Mouse (Mus musculus): ENCODE measurements around the gene Tmcc2.

Gene Tmcc2

DNA sequence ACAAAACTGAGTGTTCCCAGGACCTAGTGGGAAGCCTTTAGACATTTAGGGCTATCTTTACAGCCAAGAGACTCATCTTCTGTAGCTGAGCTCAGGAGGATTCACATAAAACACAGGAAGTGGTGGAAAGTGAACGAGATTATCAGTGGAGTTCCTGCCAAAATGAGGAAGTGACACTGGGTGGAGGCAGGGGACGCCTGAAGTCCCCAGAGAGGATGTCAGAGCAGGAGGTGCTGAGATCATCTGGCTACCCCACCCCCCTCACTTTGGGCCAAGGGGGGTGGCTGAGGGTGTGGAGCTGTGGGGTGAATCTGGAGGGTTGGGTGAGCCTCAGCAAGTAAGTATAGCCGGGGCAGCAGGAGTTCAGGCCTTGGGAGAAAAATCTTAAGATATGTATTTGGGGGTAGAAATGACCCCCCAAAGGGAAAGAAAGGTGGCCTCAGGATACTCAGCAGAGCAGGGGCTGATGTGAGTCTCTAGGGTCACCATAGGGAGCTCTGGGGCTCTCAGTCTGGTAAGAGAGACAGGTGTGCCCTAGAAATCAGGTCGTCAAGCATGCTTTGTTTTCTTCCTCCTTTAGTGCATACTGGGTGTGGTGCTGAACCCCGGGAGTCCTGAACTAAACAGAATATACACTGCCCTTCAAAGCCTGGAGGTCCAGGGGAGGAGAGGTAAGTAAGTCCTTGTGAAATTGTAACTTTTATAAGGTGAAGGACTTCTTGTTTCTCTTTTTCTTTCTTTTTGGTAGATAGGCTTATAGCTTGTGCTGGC is 49.2 kb downstream of the Tmcc2 start:
- peak; percentile 87 to 93 for DNase-seq (ENCODE audit: low spot score in 2 of 2)

DNA sequence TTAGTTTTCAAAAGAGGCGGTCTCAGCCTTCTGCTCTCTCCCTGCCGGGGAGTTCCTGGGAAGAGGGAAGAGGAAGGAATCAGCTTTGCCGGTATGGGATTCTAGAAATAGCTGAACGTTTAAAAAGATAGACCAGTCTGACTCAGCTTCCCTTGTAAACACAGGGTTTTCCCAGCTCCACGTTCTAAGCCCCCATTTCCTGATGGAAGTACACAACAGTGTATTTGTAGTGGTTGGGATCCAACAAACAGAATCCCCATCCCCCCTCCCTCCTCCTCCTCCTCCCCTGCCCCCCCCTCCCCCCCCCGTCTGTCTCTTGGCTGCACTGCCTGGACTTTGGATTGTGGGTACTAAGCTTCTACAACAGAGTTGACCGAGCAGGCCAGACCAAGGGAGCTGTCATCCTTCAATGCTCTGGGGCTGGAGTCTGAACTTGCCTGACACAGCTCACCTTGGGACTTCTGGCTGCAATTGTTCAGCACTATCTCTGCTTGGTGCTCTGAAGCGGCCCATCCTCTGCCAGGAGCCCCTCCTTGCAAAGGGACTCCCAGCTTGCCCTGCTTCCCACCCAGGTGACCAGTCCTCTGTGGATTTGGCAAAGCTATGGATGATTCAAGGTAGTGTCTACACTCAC is 52.9 kb downstream of the Tmcc2 start:
- DNase-seq (ENCODE audit: low spot score in 2 of 2): peak in 1 of 2 experiments; percentile 73

DNA sequence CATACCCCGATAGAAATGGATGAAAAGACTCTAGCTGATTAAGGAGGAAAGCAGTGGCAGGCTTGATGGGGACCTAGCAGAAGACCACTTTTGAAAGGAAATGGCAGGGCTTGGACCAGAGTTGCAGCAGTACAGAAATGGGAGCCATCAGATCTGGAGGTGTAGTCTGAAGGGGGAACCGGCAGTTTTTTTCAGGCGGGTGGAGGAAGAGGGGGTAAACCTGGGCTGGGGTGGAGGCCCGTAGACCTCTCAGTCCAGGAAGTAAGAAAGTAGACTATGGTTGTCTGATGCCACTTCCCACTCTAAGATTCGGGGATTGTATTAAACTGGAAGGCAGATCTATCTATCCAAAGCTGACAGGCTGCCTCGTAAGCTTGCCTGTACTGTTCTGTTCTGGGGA is 54.2 kb downstream of the Tmcc2 start:
- DNase-seq (ENCODE audit: low spot score in 2 of 2): no peak

DNA sequence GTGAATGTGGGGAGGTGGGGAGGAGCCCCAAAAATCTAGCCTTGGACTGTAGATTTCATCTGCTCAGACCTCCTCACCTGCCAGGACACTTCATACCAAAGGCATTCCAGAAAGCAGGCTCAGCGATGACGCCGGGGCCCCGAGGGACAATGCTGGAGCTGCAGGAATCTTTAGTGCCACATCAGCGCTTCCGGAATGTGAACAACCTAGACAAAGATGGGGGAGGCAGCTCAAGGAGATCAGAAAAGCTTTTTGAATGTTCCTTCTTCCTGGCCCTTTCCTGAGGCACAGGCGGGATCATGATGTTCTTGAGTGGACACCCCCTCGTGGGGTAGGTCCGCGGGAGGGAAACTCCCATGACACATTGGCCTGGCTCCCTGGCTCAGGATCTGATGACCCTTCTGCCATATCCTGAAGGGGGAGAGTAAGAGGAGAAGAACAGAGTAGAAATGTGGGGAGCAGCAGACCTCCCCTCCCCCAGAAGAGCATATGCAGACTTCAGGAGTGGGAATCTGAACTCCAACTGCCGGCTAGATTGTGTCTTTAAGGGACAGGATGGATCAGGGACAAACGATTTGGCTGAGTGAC is 55.6 kb downstream of the Tmcc2 start:
- peak; percentile 55 to 76 for DNase-seq (ENCODE audit: low spot score in 2 of 2)

DNA sequence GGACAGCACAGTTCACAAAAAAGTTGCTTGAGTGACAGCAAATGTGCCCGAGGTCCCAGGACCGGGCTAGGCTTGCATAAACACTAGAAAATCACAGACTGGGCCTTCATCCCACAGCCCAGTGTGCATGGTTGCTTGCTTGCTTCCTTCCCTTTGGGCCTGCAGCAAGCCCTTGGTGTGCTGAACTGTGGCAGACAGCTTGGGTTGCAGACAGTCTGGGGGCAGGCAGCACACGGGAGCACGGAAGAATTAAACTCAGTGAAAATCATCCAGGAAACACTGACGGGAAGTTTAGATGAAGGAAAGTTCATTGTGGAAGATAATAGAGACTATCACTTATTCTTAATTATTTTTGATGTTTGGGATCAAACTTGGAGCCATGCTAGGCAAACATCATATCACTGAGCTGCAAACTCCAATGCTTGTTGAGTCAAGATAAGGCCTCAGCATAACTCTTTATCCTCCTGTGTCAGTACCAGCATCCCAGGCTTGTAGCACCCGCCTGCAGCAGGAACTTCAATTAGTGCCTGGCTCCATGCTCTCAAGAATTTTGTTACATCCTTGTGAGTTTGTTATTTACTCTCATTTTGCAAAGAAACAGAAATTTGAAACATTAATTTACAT is 56.8 kb downstream of the Tmcc2 start:
- DNase-seq (ENCODE audit: low spot score in 2 of 2): no peak

DNA sequence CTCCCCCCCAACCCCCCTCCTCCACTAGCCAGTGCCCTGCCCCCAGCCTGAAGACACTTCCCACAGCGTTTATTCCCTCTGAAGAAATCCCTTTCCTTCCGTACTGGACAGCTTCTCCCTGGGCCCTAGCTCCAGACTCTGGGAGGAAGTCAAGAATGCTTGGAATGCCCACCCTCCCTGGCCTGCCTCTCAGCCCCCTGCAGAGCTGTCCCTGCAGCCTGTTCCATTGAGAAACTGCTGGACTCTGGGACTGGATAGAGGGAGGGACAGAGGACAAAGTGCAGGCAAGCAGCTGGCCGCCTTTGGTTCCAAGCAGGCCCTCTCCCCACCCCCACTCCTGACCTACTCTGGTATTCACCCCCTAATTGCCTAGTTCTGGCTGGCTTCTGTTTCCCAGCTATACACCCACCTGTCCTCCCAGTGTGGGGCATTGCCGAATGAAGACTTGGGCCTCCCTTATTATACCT is 57.4 kb downstream of the Tmcc2 start:
- DNase-seq (ENCODE audit: low spot score in 2 of 2): peak; percentile 77 to 85

DNA sequence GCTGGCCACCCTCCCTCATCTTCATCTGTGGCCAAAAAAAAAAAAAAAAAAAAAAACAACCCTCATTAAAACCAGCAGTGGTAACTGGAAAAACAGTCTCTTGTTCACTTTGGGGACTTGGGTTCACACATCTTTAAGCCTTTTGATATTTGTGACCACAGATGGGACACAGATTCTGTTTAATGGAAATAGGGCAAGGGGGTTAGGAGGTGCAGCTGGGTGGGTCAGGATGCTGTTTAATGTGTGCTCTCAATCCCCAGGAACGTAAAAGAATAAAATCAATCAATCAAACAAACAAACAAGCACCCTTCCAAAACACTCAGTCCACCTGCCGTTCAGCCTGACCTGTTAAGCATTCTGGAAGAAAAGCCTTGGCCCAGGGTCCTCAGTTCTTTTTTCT is 57.9 kb downstream of the Tmcc2 start:
- no peak for DNase-seq (ENCODE audit: low spot score in 2 of 2)

DNA sequence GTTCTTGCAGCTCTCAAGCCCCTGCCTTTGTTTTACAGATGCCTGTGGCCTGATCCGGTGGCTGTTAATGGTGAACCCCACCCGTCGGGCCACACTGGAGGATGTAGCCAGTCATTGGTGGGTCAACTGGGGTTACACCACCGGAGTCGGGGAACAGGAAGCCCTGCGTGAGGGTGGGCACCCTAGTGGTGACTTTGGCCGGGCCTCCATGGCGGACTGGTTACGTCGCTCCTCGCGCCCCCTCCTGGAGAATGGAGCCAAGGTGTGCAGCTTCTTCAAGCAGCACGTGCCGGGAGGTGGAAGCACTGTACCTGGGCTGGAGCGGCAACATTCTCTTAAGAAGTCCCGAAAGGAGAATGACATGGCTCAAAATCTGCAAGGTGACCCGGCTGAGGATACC is 59.8 kb downstream of the Tmcc2 start:
- no peak for DNase-seq (ENCODE audit: low spot score in 2 of 2)

DNA sequence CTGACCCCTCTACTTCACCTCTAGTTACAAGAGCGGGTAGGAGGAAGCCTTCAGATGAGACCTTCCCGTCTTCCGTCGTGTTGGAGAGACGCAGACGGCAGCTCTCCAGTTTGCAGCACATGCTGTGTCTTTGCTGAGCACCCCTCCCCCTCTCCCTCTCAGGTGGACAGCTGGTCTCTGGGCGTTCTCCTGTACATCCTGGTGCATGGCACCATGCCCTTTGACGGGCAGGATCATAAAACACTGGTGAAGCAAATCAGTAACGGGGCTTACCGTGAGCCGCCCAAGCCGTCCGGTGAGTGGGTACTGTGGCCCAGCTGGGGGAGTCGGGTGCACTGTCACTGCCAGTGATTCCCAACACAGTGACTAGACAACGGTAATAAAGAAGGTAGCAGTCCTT is 60.7 kb downstream of the Tmcc2 start:
- DNase-seq (ENCODE audit: low spot score in 2 of 2): no peak

DNA sequence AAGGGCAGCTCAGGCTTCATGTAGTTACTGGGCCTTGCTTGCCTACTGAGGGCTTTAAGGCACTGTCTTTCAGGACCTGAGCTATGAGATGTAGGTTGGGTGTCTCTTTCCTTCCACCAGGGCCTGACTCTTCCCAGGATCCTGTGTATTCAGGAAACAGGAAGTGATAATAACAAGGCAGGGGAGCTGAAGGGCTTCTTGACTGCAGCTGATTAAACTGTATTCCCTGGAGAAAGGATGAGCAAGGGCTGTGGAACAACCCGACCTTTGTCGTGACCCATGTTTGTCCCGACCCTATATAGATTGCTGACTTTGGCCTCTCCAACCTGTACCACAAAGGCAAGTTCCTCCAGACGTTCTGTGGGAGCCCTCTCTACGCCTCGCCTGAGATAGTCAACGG is 61.4 kb downstream of the Tmcc2 start:
- DNase-seq (ENCODE audit: low spot score in 2 of 2): no peak

DNA sequence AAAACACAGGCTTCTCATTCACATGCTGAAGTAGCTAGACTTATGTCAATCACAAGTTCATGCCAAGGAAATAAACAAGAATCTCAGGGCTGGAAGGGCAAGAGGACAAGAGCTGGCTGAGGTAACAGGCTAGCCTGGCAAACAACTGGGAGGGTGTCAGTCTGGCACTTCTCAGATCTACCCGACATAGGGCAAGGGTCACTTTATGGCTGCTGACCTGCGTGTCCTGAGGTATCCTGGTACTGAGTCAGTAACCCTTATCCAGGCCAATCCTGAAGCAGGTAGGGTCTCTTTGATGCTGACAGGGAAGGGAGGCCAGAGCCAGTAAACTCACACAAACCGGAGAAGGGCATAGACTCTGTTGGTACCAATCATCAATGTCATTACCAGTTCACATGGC is 62.5 kb downstream of the Tmcc2 start:
- DNase-seq (ENCODE audit: low spot score in 2 of 2): no peak

DNA sequence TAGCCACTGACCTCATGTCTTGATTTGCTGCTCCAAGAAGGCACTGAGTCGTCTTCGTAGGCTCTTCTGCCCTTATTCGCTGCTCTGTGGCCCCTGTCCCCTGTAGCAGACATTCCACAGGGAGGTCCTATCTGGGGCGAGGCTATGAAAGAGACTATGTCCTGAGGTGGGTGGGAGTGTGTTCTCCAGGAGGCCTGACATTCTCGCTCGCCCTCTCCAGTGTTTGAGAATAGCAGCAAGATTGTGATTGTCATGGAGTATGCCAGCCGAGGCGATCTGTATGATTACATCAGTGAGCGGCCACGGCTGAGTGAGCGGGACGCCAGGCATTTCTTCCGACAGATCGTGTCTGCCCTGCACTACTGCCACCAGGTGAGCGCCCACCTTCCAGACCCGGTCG is 63.6 kb downstream of the Tmcc2 start:
- no peak for DNase-seq (ENCODE audit: low spot score in 2 of 2)

DNA sequence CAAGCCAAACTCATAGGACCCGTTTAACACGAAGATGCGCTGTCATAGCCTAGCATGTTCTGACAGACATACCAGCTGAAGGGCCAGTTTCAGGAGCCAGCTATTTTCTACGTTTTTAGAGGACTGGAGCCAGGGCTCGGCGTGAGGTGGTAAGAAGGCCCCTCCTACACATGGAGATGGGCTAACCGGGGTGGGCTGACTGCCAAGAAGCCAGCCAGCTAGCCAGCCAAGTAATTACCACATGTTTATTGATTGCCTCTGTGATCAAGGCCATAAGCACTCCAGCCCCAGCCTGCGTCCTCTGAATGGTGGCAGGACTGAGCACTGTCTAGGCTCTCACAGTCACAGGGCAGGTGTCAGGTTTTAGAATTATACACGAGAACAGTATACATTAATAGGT is 64.3 kb downstream of the Tmcc2 start:
- no peak for DNase-seq (ENCODE audit: low spot score in 2 of 2)

DNA sequence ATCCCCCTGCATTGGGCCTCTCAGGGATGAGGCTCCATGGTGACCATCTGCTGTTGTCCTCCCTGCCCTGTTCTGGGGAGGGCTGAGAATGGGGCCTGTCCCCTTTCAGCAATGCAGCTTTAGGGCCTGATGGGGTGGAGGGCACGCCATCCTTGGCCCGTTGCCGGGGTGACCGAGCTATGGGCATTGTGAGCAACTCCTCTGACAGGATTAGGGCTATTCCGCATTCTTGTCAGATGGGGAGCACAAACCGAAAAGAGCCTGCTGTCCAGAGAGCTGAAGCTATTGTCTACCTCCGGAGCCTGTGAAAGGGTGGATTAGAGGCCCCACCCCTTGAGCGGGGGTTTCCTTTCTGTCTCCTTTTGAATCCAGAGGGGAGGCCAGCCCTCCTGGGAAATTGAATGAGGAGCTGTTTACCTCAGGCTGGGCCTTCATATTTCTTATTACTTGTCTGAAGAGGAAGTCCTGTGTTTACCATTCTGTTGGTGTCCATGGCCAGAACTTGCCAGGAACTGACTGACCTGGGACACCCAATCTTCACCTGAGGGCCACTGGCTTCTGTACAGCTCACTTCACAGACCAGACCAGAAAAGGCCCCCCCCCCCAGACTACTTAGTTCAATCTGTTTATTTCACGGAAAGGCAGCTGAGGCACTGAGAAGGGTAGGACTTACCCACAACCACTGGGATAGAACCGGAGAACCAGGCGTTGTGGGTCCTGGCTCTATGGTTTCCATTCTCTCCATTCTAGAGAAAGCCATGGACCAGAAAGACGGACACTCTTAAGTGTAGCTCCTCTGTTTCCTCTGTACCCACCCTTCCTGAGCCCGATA is 68.2 kb downstream of the Tmcc2 start:
- DNase-seq (ENCODE audit: low spot score in 2 of 2): peak in 1 of 2 experiments; percentile 55

DNA sequence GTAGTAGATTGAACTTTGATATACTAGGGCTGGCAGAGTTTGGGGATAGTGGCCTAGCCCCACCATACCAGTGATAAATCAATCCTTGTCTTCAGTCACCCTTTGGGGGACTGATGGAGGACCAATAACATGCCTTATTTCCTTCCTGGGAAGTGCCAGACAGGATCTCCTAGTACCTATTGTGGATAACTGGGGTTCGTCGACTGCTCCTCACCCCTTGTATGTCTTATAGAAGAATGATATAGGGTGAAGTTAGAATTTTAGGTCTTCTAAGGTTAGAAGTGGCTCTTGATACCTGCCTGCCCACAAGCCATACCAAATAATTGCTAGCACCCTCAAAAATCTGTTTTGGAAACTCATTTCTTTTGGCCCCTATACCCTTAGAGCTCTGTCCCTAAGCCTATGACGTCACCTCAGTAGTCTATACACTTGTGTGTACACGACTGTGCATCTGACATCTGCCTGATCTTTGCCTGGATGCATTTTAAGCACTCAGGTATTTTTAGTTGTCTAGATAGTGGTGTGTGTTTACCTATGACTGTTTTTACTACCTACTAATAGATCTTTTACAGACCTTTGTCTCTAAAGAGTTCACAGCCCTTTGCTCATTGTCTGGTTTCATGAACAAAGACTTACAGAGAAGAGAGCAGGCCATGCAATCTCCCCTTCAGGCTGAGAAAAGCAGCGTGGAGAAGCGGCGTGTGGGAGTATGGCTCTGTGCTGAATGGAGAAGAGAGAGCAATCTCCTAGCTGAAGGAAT is 69.1 kb downstream of the Tmcc2 start:
- no peak for DNase-seq (ENCODE audit: low spot score in 2 of 2)

DNA sequence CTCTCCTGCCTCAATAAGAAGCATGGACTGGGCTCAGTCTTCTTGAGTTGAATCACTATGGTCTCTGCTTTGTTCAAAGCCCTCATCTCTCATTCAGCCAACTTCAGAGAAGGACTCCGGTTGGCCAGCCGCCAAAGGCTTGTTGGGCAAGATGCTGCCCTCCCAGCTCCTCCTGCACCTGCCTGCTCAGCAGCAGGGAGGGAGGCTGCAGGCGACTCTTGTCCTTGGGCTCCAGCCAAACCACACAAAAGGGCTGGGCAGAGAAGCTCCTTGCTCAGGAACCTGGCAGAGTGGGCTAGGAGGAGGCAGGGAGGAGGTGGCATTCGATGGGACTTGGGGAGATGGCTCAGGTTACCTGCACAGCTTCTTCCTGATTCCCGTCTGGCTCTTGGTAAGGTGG is 71.8 kb downstream of the Tmcc2 start:
- DNase-seq (ENCODE audit: low spot score in 2 of 2): no peak

DNA sequence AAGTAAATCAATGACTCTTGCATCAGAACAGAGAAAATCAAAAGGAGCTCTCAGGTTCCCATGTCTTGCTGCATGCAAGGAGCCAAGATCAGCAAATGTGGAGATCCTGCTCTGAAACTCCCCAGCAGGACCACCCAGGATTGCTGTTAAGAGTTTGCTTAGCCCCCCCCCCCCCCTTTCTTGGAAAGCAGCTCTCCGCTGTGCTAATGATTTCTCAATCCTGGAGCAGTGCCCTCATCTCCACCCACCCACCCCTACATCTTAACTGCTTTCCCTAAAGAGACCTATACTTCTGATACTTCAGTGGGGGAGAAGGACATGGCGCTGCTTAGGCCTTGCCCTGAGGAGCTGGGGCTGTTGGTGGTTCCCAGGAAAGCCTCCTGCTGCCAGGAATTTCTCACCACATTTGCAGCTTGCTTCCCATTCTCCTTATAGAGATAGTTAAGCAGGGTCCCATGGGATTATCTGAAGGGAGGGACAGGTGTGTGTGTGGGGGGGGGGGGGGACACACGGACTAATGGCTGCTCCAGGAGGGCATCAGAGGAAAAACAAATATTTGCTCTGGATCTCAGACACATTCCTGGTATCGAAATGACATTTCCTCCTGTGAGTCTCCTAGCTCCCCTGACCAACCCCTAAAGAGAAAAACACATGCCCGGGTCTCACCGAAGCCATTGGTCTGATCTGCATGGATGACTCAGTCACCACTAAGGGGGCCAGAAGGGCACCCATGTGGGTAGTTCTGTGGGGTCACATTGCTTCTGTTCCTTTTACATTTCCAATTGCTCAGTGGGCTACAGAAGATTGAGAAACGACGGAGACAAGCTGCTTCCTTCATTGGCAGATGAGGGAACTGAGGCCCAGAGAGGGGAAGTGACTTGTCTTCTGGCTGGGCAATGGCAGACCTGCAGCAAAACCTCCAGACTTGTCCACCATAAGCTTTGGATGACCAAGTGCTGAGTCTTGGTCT is 72.9 kb downstream of the Tmcc2 start:
- DNase-seq (ENCODE audit: low spot score in 2 of 2): no peak

DNA sequence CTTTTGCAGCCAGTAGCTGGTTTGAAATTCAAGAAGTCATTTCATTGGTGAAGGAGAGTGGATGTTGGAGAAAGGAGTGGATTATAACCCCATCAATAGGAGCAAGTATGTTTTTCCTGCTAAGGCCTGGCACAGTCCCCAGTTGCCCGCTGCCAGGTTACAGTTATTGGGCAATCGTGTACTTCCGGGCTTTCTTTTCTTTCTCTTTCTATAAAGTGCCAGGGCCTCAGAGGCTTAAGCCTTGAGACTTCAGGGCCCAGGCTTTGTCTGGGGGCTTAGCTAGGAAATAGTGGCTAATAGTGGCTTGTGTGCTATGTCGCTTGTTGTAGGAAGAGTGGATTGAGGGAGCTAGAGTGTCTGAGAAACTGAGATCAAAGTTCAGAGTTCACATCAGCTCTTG is 73.7 kb downstream of the Tmcc2 start:
- DNase-seq (ENCODE audit: low spot score in 2 of 2): no peak

DNA sequence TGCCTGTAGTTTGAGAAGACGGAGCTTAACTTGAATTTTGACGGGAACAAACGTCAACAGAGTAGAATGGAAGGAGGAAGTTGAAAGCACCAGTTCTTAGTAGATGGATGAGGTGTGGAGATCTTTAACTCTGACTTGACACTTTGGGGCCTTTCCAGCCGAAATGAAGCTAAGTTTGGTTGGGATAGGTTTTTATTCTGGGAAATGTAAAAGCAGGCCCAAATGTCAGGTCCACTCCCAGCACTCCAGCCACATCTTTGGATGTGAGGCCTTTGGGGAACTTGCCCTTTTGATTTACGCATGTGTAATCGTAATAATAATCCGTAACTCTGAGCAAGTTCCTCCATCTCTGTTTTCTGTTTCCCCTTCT is 74.5 kb downstream of the Tmcc2 start:
- no peak for DNase-seq (ENCODE audit: low spot score in 2 of 2)

Measured in heart, adult 9 months (tissue).